Mouse (Mus musculus) liver, embryonic 14.5 days (tissue): ENCODE results near the gene Kmt2b.

Experiments
- CTCF ChIP-seq: IDR thresholded peaks from 2 replicates; pipeline ENCODE4 v1.5.1; 2016; ENCODE audit warnings: antibody characterized with exemption, low read depth, control low read depth
- EP300 ChIP-seq: IDR thresholded peaks from 2 replicates; pipeline ENCODE4 v1.6.1; 2016; ENCODE audit warnings: antibody characterized with exemption, low read depth

- no peak for TF ChIP-seq CTCF
- no peak for TF ChIP-seq EP300
Observed at GRCm38 (mm10) chr7:30531291-30531815, 57.2 kb downstream of the Kmt2b start.
